Mouse (Mus musculus): ENCODE results near the gene Zfp667. TPM values are rescaled to one million over a fixed set of nuclear protein-coding genes. Genes with fewer than 3 reads are reported as not detected.

Gene Zfp667
- total RNA-seq, 1 experiment: 2.3 TPM

GRCm38 (mm10) chr7:6331233-6331956, 45.0 kb downstream of the Zfp667 start, which contains the start of gene Zfp583:
Gene Zfp583, minus strand, starts transcription at chr7:6331285.
- no peaks in the 10 kb centered on the region for H3K9me3 ChIP-seq (ENCODE audit: control insufficient read depth, insufficient read depth, low read depth, low read length)
- DNase-seq (ENCODE audit: low read depth, low spot score): peak; percentile 69
- in situ Hi-C loops (cut with MboI; ENCODE audit: low sequenced_read_pairs in 2 of 2, unreplicated experiment in 2 of 2): no loop called here
- TF ChIP-seq ZC3H11A (IDR thresholded peaks at IDR 0.05; ENCODE audit: borderline replicate concordance, low read depth, low read length) (no peak), HCFC1 (IDR thresholded peaks at IDR 0.05; ENCODE audit: borderline replicate concordance, insufficient read depth, low read length) (peak; percentile 72; the same call in 1 of the 2 replicates), ZNF384 (IDR thresholded peaks at IDR 0.05; ENCODE audit: low read depth, low read length) (0 out of 2 replicates have a peak, but pooled peaks have one; percentile 6)
- H3K4me3 ChIP-seq (ENCODE audit: insufficient read depth in 1 of 2, low read depth in 1 of 2, low read length in 2 of 2, poor library complexity in 1 of 2, severe bottlenecking in 1 of 2): peak within 1 kb of the TSS; percentile 66 to 93
- no peaks in the 10 kb centered on the region for H3K36me3 ChIP-seq (ENCODE audit: control insufficient read depth, insufficient read depth, low read length, poor library complexity, severe bottlenecking)
- H3K4me1 ChIP-seq (ENCODE audit: control insufficient read depth in 2 of 2, insufficient read depth in 2 of 2, low read length in 2 of 2, poor library complexity in 1 of 2): peaks cover 0 to 7% of the 10 kb centered on the region in 2 experiments; a peak in 2 of 4 replicates
- H3K27ac ChIP-seq (ENCODE audit: insufficient read depth, low read depth, low read length, poor library complexity, severe bottlenecking): peak within 1 kb of the TSS; percentile 54
- peak within 1 kb of the TSS; percentile 67 for H3K9ac ChIP-seq (ENCODE audit: insufficient read depth, low read depth, low read length, poor library complexity, severe bottlenecking)

GRCm38 (mm10) chr7:6339865-6340264, 53.5 kb downstream of the Zfp667 start:
- no peaks in the 10 kb centered on the region for H3K4me1 ChIP-seq (ENCODE audit: control insufficient read depth in 2 of 2, insufficient read depth in 2 of 2, low read length in 2 of 2, poor library complexity in 1 of 2)
- no peak overlapping the region for H3K9ac ChIP-seq (ENCODE audit: insufficient read depth, low read depth, low read length, poor library complexity, severe bottlenecking)
- in situ Hi-C loops (cut with MboI; ENCODE audit: low sequenced_read_pairs in 2 of 2, unreplicated experiment in 2 of 2): no loop called here
- no peaks in the 10 kb centered on the region for H3K36me3 ChIP-seq (ENCODE audit: control insufficient read depth, insufficient read depth, low read length, poor library complexity, severe bottlenecking)
- H3K27ac ChIP-seq (ENCODE audit: insufficient read depth, low read depth, low read length, poor library complexity, severe bottlenecking): no peak overlapping the region
- no peak overlapping the region for H3K4me3 ChIP-seq (ENCODE audit: insufficient read depth in 1 of 2, low read depth in 1 of 2, low read length in 2 of 2, poor library complexity in 1 of 2, severe bottlenecking in 1 of 2)
- no peaks in the 10 kb centered on the region for H3K9me3 ChIP-seq (ENCODE audit: control insufficient read depth, insufficient read depth, low read depth, low read length)
- no peak for TF ChIP-seq HCFC1 (IDR thresholded peaks at IDR 0.05; ENCODE audit: borderline replicate concordance, insufficient read depth, low read length)
- no peak for TF ChIP-seq ZNF384 (IDR thresholded peaks at IDR 0.05; ENCODE audit: low read depth, low read length)
- no peak for TF ChIP-seq ZC3H11A (IDR thresholded peaks at IDR 0.05; ENCODE audit: borderline replicate concordance, low read depth, low read length)
- no peak for TF ChIP-seq CHD2 (IDR thresholded peaks at IDR 0.05; ENCODE audit: low read depth, low read length)
- TF ChIP-seq MAFK (IDR thresholded peaks at IDR 0.05; ENCODE audit: insufficient read depth, low read depth, low read length): no peak
- DNase-seq (ENCODE audit: low read depth, low spot score): no peak

DNA sequence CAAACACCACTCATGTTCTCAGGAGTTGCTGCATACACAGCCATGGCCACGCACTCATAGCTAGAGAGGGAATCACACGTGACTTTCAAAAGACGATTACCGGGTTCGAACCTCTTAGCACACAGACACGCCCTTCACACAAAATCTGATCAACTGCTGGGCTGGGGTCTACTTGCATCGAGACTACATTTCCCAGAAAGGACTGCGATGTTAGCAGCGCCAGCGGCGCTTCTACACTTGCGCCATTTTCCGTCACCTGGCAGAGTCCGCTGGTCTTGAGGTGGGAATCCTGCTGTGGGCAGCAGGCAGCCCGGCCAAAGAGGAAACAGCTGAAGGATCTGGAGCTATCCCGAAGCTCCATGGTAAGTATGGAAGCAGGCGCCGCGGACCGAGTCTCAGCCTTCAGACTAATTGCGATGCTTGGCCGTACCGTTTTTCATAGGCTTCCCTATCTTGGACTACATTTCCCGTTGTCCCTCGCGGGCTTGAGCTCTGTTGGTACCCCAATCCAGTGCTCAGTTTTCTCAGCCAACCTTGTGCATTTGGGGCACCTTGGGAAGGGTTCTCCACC, 57.2 kb downstream of the Zfp667 start, which contains the start of gene Gm3854:
Gene Gm3854 (plus strand): TSS at position 259 of the 571 bp plus-strand sequence.
- no peaks in the 10 kb centered on the region for H3K36me3 ChIP-seq (ENCODE audit: control insufficient read depth, insufficient read depth, low read length, poor library complexity, severe bottlenecking)
- TF ChIP-seq CHD2 (IDR thresholded peaks at IDR 0.05; ENCODE audit: low read depth, low read length) (no peak), MAFK (IDR thresholded peaks at IDR 0.05; ENCODE audit: insufficient read depth, low read depth, low read length) (no peak), HCFC1 (IDR thresholded peaks at IDR 0.05; ENCODE audit: borderline replicate concordance, insufficient read depth, low read length) (peak; percentile 92)
- H3K9ac ChIP-seq (ENCODE audit: insufficient read depth, low read depth, low read length, poor library complexity, severe bottlenecking): peak within 1 kb of the TSS; percentile 87
- no peaks in the 10 kb centered on the region for H3K9me3 ChIP-seq (ENCODE audit: control insufficient read depth, insufficient read depth, low read depth, low read length)
- no peak within 1 kb of the TSS for H3K27ac ChIP-seq (ENCODE audit: insufficient read depth, low read depth, low read length, poor library complexity, severe bottlenecking)
- DNase-seq (ENCODE audit: low read depth, low spot score): peak; percentile 63
- in situ Hi-C loops (cut with MboI; ENCODE audit: low sequenced_read_pairs in 2 of 2, unreplicated experiment in 2 of 2): no loop called here
- no peaks in the 10 kb centered on the region for H3K4me1 ChIP-seq (ENCODE audit: control insufficient read depth in 2 of 2, insufficient read depth in 2 of 2, low read length in 2 of 2, poor library complexity in 1 of 2)
- peak within 1 kb of the TSS; percentile 92 to 97 for H3K4me3 ChIP-seq (ENCODE audit: insufficient read depth in 1 of 2, low read depth in 1 of 2, low read length in 2 of 2, poor library complexity in 1 of 2, severe bottlenecking in 1 of 2)

- DNase-seq (ENCODE audit: low read depth, low spot score): no peak
- Histone ChIP-seq H3K9ac (ENCODE audit: insufficient read depth, low read depth, low read length, poor library complexity, severe bottlenecking) (peak overlapping the region; percentile 69; the same call in 1 of the 2 replicates), H3K36me3 (ENCODE audit: control insufficient read depth, insufficient read depth, low read length, poor library complexity, severe bottlenecking) (no peaks in the 10 kb centered on the region), H3K27ac (ENCODE audit: insufficient read depth, low read depth, low read length, poor library complexity, severe bottlenecking) (no peak overlapping the region), H3K4me3 (ENCODE audit: insufficient read depth in 1 of 2, low read depth in 1 of 2, low read length in 2 of 2, poor library complexity in 1 of 2, severe bottlenecking in 1 of 2) (peak overlapping the region; percentile 92 to 97), H3K9me3 (ENCODE audit: control insufficient read depth, insufficient read depth, low read depth, low read length) (no peaks in the 10 kb centered on the region), H3K4me1 (ENCODE audit: control insufficient read depth in 2 of 2, insufficient read depth in 2 of 2, low read length in 2 of 2, poor library complexity in 1 of 2) (no peaks in the 10 kb centered on the region; a peak in 1 of 4 replicates)
- TF ChIP-seq ZNF384 (IDR thresholded peaks at IDR 0.05; ENCODE audit: low read depth, low read length): no peak
- TF ChIP-seq ZC3H11A (IDR thresholded peaks at IDR 0.05; ENCODE audit: borderline replicate concordance, low read depth, low read length): no peak
- no peak for TF ChIP-seq CHD2 (IDR thresholded peaks at IDR 0.05; ENCODE audit: low read depth, low read length)
- TF ChIP-seq HCFC1 (IDR thresholded peaks at IDR 0.05; ENCODE audit: borderline replicate concordance, insufficient read depth, low read length): no peak
- no peak for TF ChIP-seq MAFK (IDR thresholded peaks at IDR 0.05; ENCODE audit: insufficient read depth, low read depth, low read length)
- in situ Hi-C loops (cut with MboI; ENCODE audit: low sequenced_read_pairs in 2 of 2, unreplicated experiment in 2 of 2): no loop called here
These were observed 57.7 kb downstream of the Zfp667 start for GRCm38 (mm10) chr7:6344124-6344523.

Other genes starting within 250 kb of the Zfp667 start
- 0.69 and 5.5 TPM in 2 replicates for gene Nlrp4c, start 241.4 kb upstream of the Zfp667 start, total RNA-seq (2012; rRNA removed)
- 20.9 and 29.0 TPM in 2 replicates for gene Zfp787, start 130.6 kb upstream of the Zfp667 start, total RNA-seq (2012; rRNA removed)
- 16.6 and 21.6 TPM in 2 replicates for gene Zfp444, start 114.4 kb upstream of the Zfp667 start, total RNA-seq (2012; rRNA removed)
- gene Galp, start 89.5 kb upstream of the Zfp667 start, total RNA-seq (2012; rRNA removed): not detected in 2 replicates
- gene Zscan5b, start 64.3 kb upstream of the Zfp667 start, total RNA-seq (2012; rRNA removed): 2.1 and 3.3 TPM in 2 replicates
- 9.7 and 12.4 TPM in 2 replicates for gene Epp13, start 33.9 kb upstream of the Zfp667 start, total RNA-seq (2012; rRNA removed)
- 3.2 and 3.6 TPM in 2 replicates for gene Zfp583, start 44.7 kb downstream of the Zfp667 start, total RNA-seq (2012; rRNA removed)
- gene Gm3854, start 57.2 kb downstream of the Zfp667 start, total RNA-seq (2012; rRNA removed): 2.5 and 2.9 TPM in 2 replicates
- 1.2 and 1.5 TPM in 2 replicates for gene Zfp78, start 76.7 kb downstream of the Zfp667 start, total RNA-seq (2012; rRNA removed)
- 5.6 and 7.7 TPM in 2 replicates for gene Zfp28, start 96.7 kb downstream of the Zfp667 start, total RNA-seq (2012; rRNA removed)
- gene Smim17, start 112.1 kb downstream of the Zfp667 start, total RNA-seq (2012; rRNA removed): 0.21 and 0.54 TPM in 2 replicates
- 0.09 and 0.11 TPM in 2 replicates for gene Gm20715, start 123.7 kb downstream of the Zfp667 start, total RNA-seq (2012; rRNA removed)
- 0.37 TPM in 1 of 2 replicates, not detected in the other for gene Olfr1344, start 152.1 kb downstream of the Zfp667 start, total RNA-seq (2012; rRNA removed)
- not detected in 2 replicates for gene Olfr1336, start 169.6 kb downstream of the Zfp667 start, total RNA-seq (2012; rRNA removed)
- gene Olfr1346, start 180.5 kb downstream of the Zfp667 start, total RNA-seq (2012; rRNA removed): not detected in 2 replicates
- not detected in 2 replicates for gene Olfr5, start 200.4 kb downstream of the Zfp667 start, total RNA-seq (2012; rRNA removed)
- not detected in 2 replicates for gene Olfr1347, start 213.2 kb downstream of the Zfp667 start, total RNA-seq (2012; rRNA removed)
- gene Olfr1348, start 222.2 kb downstream of the Zfp667 start, total RNA-seq (2012; rRNA removed): not detected in 2 replicates
- not detected in 2 replicates for gene Olfr1349, start 236.4 kb downstream of the Zfp667 start, total RNA-seq (2012; rRNA removed)

All from ES-E14 (cell line).